Mouse (Mus musculus) spleen, adult 12 weeks (tissue): Measurements from ENCODE around the gene Mapk3.
"Not testable (repeated sequence)": the region's sequence is repeated elsewhere in the genome, so short reads cannot be mapped to it uniquely, and the experiment has no call there.

Source experiments
- DNase-seq: peaks from one replicate; pipeline ENCODE4 v3.0.0; 2022; ENCODE audit warnings: low spot score

Mapk3 gene

GRCm38 (mm10) chr7:126759050-126759671 lies at the start of gene Mapk3:
Gene Mapk3, plus strand, starts transcription at chr7:126759601.
- peak; percentile 87 for DNase-seq

GRCm38 (mm10) chr7:126710266-126710665 lies 49.1 kb upstream of the Mapk3 start:
- DNase-seq, result no peak

DNA sequence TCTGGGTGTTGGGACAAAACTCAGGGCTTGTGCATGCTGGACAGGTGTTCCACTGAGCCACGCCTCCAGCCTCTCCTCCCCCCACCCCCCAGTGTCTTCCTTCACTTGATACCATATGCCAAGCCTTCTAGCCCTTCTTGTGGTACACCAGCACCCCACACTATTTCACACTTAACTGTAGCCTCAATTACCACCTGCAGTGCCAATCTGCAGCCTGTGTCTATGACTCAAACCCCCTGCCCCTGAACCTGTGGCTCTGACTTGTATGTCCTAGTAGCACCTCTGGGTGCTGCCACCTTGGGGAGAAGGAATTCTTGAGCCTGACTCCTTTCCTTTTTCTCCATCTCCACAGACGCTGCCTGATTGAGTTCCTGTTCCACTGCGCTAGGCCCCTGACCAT lies 47.5 kb upstream of the Mapk3 start:
- no peak for DNase-seq

DNA sequence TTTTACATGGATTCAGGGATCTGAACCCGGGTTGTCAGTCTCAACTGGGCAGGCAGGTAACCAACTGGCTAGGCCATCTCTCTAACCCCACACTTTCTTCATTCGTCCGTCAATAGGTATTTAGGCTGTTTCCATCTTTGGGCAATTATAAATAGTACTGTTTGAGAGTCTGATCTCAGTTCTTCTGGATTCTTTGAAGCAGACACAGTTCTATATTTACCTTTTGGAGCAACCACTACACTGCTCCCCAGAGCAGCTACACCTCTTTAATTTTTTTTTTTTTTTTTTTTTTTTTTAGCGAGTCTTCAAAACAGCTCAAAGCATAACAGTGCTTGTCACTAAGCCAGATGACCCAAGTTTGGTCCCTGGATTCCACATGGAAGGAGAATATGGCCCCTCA lies 43.7 kb upstream of the Mapk3 start:
- no peak for DNase-seq

- DNase-seq, result no peak
Observed at GRCm38 (mm10) chr7:126717566-126717965, 41.8 kb upstream of the Mapk3 start.

- no peak for DNase-seq
Observed at GRCm38 (mm10) chr7:126718787-126719337, 40.5 kb upstream of the Mapk3 start.

DNA sequence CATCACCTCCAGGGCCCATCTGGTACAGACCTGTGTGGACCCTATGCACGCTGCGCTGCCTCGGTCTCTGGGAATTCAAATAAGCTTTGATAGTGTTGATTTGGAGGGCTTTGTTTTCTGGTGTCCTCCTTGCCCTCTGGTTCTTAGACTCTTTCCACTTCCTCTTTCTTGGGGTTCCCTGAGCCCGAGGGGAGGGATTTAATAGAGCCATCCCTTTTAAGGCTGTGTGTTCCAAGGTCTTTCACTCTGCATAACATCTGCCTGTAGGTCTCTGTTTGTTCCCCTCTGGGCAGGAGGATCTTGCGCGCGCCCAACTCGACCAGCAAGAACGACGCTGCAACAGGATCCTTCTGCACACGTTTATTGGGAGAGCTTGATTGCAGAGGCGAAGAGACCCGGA lies 37.8 kb upstream of the Mapk3 start:
- no peak for DNase-seq

DNA sequence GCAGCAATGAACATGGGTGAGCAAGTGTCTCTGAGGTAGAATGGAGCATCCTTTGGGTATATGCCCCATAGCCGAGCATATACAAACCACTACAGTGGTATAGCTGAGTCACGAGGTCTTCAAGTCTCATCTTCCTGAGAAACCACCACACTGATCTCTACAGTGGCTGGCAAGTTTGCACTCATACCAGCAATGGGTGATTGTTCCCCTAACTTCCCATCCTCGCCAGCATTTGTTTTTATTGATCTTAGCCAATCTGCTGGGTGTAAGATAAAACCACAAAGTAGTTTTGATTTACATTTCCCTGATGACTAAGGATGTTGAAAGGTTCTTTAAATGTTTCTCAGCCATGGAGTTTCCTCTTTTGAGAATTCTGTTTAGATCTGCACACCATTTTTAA lies 34.3 kb upstream of the Mapk3 start:
- no peak for DNase-seq

- no peak for DNase-seq
Observed at GRCm38 (mm10) chr7:126725667-126726066, 33.7 kb upstream of the Mapk3 start.

DNA sequence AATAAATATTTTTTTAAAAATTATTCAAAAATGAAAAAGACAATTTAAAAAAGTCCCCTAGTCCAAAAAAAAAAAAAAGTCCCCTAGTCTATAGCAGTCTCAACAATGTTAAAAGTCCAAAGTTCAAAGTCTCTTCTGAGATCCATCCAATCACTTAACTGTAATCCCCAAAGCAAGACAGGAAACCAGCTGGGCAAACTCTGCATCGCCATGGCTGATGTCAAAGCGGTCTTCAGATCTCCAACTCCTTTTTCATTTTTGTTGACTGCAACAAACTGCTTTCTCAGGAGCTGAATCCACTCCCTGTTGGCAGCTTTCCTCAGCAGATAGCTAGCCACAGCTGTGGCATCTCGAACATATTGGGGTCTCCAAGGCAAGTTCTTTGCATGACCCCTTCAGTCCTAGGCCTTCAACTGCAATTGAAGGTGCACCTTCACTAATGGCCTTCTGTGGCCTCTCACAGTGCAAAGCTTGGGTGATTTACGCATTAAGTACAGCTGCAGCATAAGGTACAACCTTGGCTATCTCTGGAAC lies 29.1 kb upstream of the Mapk3 start:
- DNase-seq, result not testable (repeated sequence)

GRCm38 (mm10) chr7:126736122-126736521 lies 23.3 kb upstream of the Mapk3 start:
- no peak for DNase-seq

DNA sequence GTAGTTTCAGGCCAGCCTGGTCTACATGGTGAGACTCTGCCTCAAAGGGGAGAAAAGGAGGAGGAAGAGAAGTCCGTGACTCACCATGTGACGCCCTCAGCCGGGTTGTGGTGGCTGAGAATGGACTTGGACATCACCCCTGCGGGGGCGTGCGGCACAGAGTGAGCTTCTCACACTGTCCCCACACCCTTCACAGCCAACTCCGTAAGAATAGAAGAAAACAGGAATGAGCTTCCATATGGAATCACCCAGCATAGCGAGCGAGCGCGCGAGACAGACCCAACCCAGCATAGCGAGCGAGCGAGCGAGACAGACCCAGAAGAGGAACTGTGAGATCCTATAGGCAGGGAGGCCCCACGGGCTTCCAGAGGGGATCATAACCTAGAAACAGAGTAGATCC lies 19.9 kb upstream of the Mapk3 start:
- no peak for DNase-seq

DNA sequence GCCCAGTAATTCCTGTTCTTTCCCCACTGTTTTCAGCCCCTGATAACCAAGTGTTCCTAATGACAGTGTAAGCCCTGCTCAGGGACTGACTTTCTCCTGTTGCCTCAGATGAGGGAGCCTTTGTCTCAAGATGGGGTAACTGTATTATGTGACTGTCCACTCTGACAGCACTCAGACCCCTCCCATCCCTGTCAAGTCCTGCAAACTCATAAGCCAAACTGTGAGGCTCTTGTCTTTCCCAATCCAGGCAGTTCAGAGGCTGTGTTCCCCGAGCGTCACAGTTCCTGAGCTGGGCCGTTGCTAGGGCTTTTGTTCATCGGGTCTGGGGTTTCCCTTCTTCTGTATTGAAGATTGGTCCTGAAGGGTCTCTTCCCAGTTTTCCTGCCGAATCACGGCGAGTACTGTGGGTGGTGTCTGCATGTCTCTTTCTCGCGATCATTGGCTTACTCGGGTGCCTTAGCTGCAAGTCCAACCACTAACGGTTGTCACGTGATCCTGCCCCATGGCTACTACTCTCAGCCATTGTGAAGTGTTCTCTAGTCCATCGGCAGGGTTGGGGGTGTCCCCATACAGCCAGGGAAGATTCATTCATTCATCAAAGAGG lies 19.2 kb upstream of the Mapk3 start:
- no peak for DNase-seq

- no peak for DNase-seq
Observed at GRCm38 (mm10) chr7:126740977-126741376, 18.4 kb upstream of the Mapk3 start.

GRCm38 (mm10) chr7:126741452-126741851 lies 17.9 kb upstream of the Mapk3 start:
- DNase-seq, result no peak

- DNase-seq, result no peak
Observed at GRCm38 (mm10) chr7:126741964-126742482, 17.4 kb upstream of the Mapk3 start.

DNA sequence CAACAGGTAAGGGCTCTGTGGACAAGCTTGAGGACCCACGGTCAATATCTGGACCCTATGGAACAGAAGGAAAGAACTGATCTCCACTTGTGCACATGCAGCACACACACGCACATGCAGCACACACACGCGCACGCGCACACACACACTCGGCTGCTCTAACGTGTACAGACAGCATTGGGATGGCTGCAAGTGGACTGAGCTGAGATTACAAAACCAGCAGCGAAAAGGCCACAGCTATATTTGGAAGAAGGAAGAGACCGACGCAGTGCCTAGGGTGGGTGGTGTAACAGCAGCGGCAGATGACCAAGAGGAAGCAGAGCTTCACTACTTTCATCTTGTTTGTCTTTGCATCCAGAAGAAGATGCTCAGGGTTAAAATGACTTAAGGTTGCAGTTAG lies 13.3 kb upstream of the Mapk3 start:
- no peak for DNase-seq

GRCm38 (mm10) chr7:126746798-126747197 lies 12.6 kb upstream of the Mapk3 start:
- DNase-seq, result no peak

GRCm38 (mm10) chr7:126748824-126749223 lies 10.6 kb upstream of the Mapk3 start:
- no peak for DNase-seq

- DNase-seq, result no peak
Observed at GRCm38 (mm10) chr7:126749582-126750343, 9.6 kb upstream of the Mapk3 start.

DNA sequence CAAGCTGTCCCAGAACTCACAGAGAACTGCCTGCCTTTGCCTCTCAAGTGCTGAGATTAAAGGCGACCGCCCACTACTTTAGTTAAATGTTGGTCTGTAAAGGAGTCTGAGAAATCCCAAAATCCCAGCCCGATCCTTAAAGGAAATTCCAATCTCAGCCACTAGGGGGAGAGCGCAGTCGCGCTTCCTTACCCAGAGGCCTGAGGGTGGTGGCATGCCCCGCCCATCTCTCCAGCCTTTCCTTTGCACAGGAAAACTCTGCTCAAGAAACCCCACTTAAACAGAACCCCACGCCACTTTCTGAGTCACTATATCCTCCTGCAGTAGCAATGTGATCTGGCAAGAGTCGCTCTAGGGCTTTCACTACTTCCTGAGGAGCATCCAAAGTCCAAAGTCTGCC lies 4.5 kb upstream of the Mapk3 start:
- peak; percentile 67 for DNase-seq

GRCm38 (mm10) chr7:126758539-126758938 lies 862 bp upstream of the Mapk3 start:
- no peak for DNase-seq
